Mouse (Mus musculus): ENCODE measurements around the gene Sox12.

DNA sequence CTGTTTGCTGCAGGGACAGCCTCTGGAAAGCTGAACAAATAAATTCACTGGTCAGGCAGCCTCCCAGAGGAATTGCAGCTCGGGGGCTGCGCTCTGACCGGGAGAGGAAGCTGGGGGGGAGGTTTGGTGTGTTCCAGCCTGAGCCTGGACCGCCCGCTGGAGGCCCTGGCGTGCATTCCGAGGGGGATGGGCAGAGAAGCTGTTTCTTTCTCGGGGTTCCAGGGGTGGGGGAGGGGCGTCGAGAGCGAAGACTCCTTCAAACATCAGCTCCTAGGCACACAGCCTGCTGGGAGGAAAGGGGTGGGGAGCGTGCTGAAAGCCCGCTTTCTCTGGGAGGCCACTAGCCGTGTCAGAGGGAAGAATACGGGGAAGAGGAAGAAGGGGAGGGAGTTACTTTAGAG, 13.1 kb upstream of the Sox12 start:
- TF ChIP-seq POLR2A (IDR thresholded peaks at IDR 0.05; ENCODE audit: insufficient read length, low read depth) = no peak
- TF ChIP-seq POLR2AphosphoS2 (IDR thresholded peaks at IDR 0.05; ENCODE audit: insufficient read length, low read depth) = no peak
- TF ChIP-seq MAX (IDR thresholded peaks at IDR 0.05; ENCODE audit: low read depth) = no peak
- TF ChIP-seq USF1 (IDR thresholded peaks at IDR 0.05; ENCODE audit: low read depth) = no peak
- no peak for TF ChIP-seq CEBPB (IDR thresholded peaks at IDR 0.05; ENCODE audit: insufficient read depth, poor library complexity, severe bottlenecking)
- TF ChIP-seq MYOG (IDR thresholded peaks at IDR 0.05; ENCODE audit: control insufficient read depth in 1 of 3, insufficient read depth in 1 of 3, insufficient read length in 2 of 3, low read depth in 2 of 3) = no peak
- no peak for TF ChIP-seq TCF12 (IDR thresholded peaks at IDR 0.05; ENCODE audit: insufficient read depth, poor library complexity, severe bottlenecking)
- no peak for TF ChIP-seq MYOD1 (IDR thresholded peaks at IDR 0.05; ENCODE audit: control insufficient read depth in 1 of 3, insufficient read length in 2 of 3, low read depth in 2 of 3)
- TF ChIP-seq REST (IDR thresholded peaks at IDR 0.05; ENCODE audit: insufficient read depth, insufficient read length) = no peak
- no peak for TF ChIP-seq TCF3 (IDR thresholded peaks at IDR 0.05; ENCODE audit: insufficient read length, low read depth)
- TF ChIP-seq SRF (IDR thresholded peaks at IDR 0.05; ENCODE audit: control insufficient read depth, insufficient read length, low read depth) = no peak
- TF ChIP-seq E2F4 (IDR thresholded peaks at IDR 0.05; ENCODE audit: insufficient read depth) = no peak
